Mouse (Mus musculus) embryonic facial prominence, embryonic 10.5 days (tissue): ENCODE measurements at regions not wholly inside any gene's neighbourhood (a gene's known extent, or its start where the extent isn't known, plus 50 kb on each side); places are given as distances from the start of the nearest gene placed in this dataset.

ENCODE experiments used
- DNase-seq: peaks from one replicate; pipeline ENCODE4 v3.0.0-alpha.2; 2017; ENCODE audit warnings: low spot score
- H3K27ac ChIP-seq: fragments of 300-500 bp; sonication (generic); replicated peaks from 2 replicates; pipeline ENCODE4 v1.5.1; 2016; ENCODE audit warnings: mild to moderate bottlenecking
- H3K27me3 ChIP-seq: fragments of 300-500 bp; sonication (generic); replicated peaks from 2 replicates; pipeline ENCODE4 v1.6.1; 2016; ENCODE audit warnings: low read depth, mild to moderate bottlenecking; ENCODE audit not compliant: poor library complexity, severe bottlenecking
- H3K36me3 ChIP-seq: fragments of 300-500 bp; sonication (generic); replicated peaks from 2 replicates; pipeline ENCODE4 v1.6.1; 2016; ENCODE audit warnings: mild to moderate bottlenecking, moderate library complexity
- H3K4me1 ChIP-seq: fragments of 300-500 bp; sonication (generic); 2 replicates; pipeline ENCODE4 v1.6.1; 2016
- H3K4me3 ChIP-seq: fragments of 300-500 bp; sonication (generic); 2 replicates; pipeline ENCODE4 v1.5.1; 2016; ENCODE audit warnings: mild to moderate bottlenecking, moderate library complexity
- H3K9me3 ChIP-seq: fragments of 300-500 bp; sonication (generic); 2 replicates; pipeline ENCODE4 v1.6.1; 2016; ENCODE audit warnings: mild to moderate bottlenecking
- WGBS: fragments of 180-500 bp; shearing (Covaris S2); methylation state at CpG from one replicate; pipeline ENCODE4 v1.1.7; 2016; 5-methylcytosine and 5-hydroxymethylcytosine counted together

- H3K9me3 ChIP-seq = no peaks in the 10 kb centered on the region
- peaks cover 14% of the 10 kb centered on the region for H3K27me3 ChIP-seq
- H3K36me3 ChIP-seq = no peaks in the 10 kb centered on the region
- no peak for DNase-seq
- no peak overlapping the region for H3K27ac ChIP-seq
- peaks cover 7% of the 10 kb centered on the region; the same call in 1 of the 2 replicates for H3K4me1 ChIP-seq
- H3K4me3 ChIP-seq = no peak overlapping the region
- WGBS = 88% methylated on average over 4 of the region's 4 CpGs
These were observed 218.3 kb upstream of the Prox1 start for GRCm38 (mm10) chr1:190388853-190389252.

DNA sequence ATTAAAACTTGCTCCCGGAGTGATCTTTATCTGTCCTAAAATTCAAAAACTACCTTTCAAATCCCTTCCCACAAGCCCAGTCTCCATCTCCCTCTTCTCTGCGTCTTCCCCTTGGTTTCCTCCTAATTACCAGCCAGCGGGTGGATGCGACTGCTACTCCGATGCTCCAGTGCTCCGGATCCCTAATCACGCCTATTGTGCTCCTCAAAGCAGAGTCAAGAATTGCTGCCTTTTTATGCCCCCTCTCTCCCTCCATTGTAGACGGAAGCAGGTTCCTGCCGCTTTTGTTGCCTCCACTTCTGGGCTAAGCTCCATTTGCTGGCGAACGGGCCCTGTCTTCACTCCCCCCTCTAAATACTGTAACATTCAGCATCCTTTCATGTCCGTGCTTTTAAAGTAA is 214.0 kb upstream of the Prox1 start:
- 66% methylated on average over 12 of the region's 12 CpGs for WGBS
- Histone ChIP-seq H3K36me3 (no peaks in the 10 kb centered on the region), H3K4me1 (peaks cover 15% of the 10 kb centered on the region), H3K4me3 (no peak overlapping the region), H3K9me3 (no peaks in the 10 kb centered on the region), H3K27ac (no peak overlapping the region), H3K27me3 (peaks cover 28% of the 10 kb centered on the region)
- no peak for DNase-seq

GRCm38 (mm10) chr1:190383256-190383838 is 212.8 kb upstream of the Prox1 start:
- no peaks in the 10 kb centered on the region for H3K9me3 ChIP-seq
- peaks cover 15% of the 10 kb centered on the region for H3K4me1 ChIP-seq
- H3K27ac ChIP-seq = no peak overlapping the region
- H3K27me3 ChIP-seq = peaks cover 28% of the 10 kb centered on the region
- WGBS = 83% methylated on average over 10 of the region's 10 CpGs
- H3K36me3 ChIP-seq = no peaks in the 10 kb centered on the region
- DNase-seq = no peak
- no peak overlapping the region for H3K4me3 ChIP-seq

GRCm38 (mm10) chr1:190380151-190380550 is 209.6 kb upstream of the Prox1 start:
- H3K27me3 ChIP-seq = peaks cover 23% of the 10 kb centered on the region
- H3K4me3 ChIP-seq = no peak overlapping the region
- H3K36me3 ChIP-seq = no peaks in the 10 kb centered on the region

GRCm38 (mm10) chr1:190375160-190375880 is 204.8 kb upstream of the Prox1 start:
- DNase-seq = peak; percentile 16
- 57% methylated on average over 22 of the region's 22 CpGs for WGBS

More at GRCm38 (mm10) chr1:190380151-190380550, 209.6 kb upstream of the Prox1 start:
- 68% methylated on average over 10 of the region's 10 CpGs for WGBS
- Histone ChIP-seq H3K4me1 (peaks cover 20% of the 10 kb centered on the region), H3K27ac (no peak overlapping the region), H3K9me3 (no peaks in the 10 kb centered on the region)
- peak; percentile 16 for DNase-seq

DNA sequence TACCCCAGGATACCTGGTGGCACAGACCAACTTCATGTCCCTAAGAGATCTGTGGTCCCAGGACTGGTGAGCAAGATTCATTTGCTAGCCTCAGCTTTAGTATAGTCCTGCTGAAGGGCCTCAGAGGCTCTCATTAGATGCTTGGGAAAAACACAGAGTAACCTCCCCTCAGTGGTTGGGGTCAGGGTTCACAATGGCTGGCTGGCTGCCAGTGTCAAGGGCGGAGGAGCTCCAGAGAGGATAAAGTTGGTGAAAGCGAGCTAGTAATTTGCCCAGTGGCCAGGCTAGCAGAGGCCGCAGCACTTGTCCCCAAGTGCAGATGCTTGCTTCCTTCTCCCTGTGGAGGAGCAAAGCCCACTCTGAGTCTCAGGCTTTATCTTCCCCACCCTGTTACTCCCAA is 203.8 kb upstream of the Prox1 start:
- Histone ChIP-seq H3K27ac (no peak overlapping the region), H3K4me3 (no peak overlapping the region), H3K4me1 (peaks cover 13% of the 10 kb centered on the region), H3K36me3 (no peaks in the 10 kb centered on the region), H3K9me3 (no peaks in the 10 kb centered on the region), H3K27me3 (peaks cover 14% of the 10 kb centered on the region; the same call in 1 of the 2 replicates)
- 42% methylated on average over 3 of the region's 3 CpGs for WGBS
- DNase-seq = peak; percentile 33

More at GRCm38 (mm10) chr1:190375160-190375880, 204.8 kb upstream of the Prox1 start:
- Histone ChIP-seq H3K9me3 (no peaks in the 10 kb centered on the region), H3K27ac (0 out of 2 replicates have a peak overlapping the region, but pooled peaks have one; percentile 35), H3K4me3 (no peak overlapping the region), H3K36me3 (no peaks in the 10 kb centered on the region), H3K4me1 (peaks cover 19% of the 10 kb centered on the region), H3K27me3 (peaks cover 14% of the 10 kb centered on the region; the same call in 1 of the 2 replicates)

DNA sequence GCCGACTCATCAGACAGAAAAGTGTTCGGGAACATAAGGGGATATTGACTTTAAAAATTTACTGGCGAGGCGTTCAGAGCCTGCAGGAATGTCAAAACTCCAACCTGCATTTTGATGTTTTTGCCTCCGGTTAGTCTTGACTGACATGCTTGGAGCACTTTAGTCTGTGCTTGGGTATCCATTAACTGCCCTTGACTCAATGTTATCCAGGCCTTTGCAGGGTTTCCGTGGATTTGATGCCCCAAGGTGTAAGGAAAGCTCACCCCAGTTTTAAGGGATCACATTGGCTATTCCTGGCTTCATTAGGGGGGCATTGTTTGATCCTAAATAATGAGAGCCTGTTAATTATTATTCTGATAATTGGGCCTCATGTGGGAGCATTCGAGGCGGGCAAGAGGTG is 196.1 kb upstream of the Prox1 start:
- no peaks in the 10 kb centered on the region for H3K9me3 ChIP-seq
- H3K4me3 ChIP-seq = no peak overlapping the region
- WGBS = 74% methylated on average over 8 of the region's 8 CpGs
- no peaks in the 10 kb centered on the region for H3K4me1 ChIP-seq
- H3K27me3 ChIP-seq = no peaks in the 10 kb centered on the region
- no peak for DNase-seq
- no peak overlapping the region for H3K27ac ChIP-seq
- no peaks in the 10 kb centered on the region for H3K36me3 ChIP-seq

DNA sequence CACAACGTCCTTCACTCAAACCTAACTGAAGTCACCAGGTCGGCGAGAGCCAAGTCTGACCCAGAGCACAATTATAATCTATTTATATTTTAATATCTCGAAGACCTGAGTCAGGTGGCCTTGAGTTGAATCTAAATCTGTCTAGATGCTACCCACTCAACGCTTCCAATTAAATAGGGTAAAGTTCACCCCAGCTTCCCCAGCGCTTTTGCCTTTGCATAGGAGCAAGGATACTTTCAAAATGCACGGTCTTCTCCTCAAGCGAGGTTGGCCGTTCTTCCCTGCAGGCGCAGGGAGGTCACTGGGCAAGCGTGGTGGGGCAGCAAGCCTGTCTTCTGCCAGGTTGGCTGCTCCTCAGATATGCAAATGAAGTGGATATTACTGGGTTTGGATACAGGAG is 194.6 kb upstream of the Prox1 start:
- Histone ChIP-seq H3K4me1 (no peaks in the 10 kb centered on the region), H3K36me3 (no peaks in the 10 kb centered on the region), H3K9me3 (no peaks in the 10 kb centered on the region), H3K27me3 (no peaks in the 10 kb centered on the region), H3K4me3 (no peak overlapping the region), H3K27ac (no peak overlapping the region)
- DNase-seq = no peak
- 91% methylated on average over 11 of the region's 11 CpGs for WGBS

- WGBS = 89% methylated on average over 5 of the region's 5 CpGs
- Histone ChIP-seq H3K36me3 (no peaks in the 10 kb centered on the region), H3K9me3 (no peaks in the 10 kb centered on the region), H3K27ac (no peak overlapping the region), H3K4me3 (no peak overlapping the region), H3K27me3 (no peaks in the 10 kb centered on the region), H3K4me1 (no peaks in the 10 kb centered on the region)
- DNase-seq = no peak
These were observed 190.1 kb upstream of the Prox1 start for GRCm38 (mm10) chr1:190360661-190361060.

DNA sequence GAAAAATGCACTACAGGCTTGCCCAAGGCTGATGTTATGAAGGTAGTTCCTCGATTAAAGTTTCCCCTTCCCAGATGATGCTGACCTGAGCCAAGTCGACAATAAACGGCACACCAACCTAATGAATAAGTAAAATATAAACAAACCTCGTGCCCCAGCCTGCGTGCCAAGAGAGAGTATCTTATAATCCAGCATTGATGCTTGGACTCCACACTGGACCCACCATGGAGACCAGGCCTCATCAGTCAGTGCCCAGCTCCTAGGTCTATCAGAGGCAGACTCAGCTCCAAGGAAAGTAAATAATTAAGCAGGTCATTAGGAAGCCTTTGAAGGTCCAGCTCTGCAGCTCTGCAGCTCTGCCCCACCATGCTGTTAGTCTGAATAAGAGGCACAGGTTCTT is 187.3 kb upstream of the Prox1 start:
- no peaks in the 10 kb centered on the region for H3K4me1 ChIP-seq
- no peaks in the 10 kb centered on the region for H3K36me3 ChIP-seq
- DNase-seq = no peak
- H3K27me3 ChIP-seq = no peaks in the 10 kb centered on the region
- no peaks in the 10 kb centered on the region for H3K9me3 ChIP-seq
- H3K27ac ChIP-seq = no peak overlapping the region
- no peak overlapping the region for H3K4me3 ChIP-seq
- 89% methylated on average over 5 of the region's 5 CpGs for WGBS

GRCm38 (mm10) chr1:190347610-190348009 is 177.1 kb upstream of the Prox1 start:
- Histone ChIP-seq H3K4me3 (no peak overlapping the region), H3K9me3 (no peaks in the 10 kb centered on the region), H3K36me3 (no peaks in the 10 kb centered on the region), H3K27ac (no peak overlapping the region), H3K27me3 (peaks cover 11% of the 10 kb centered on the region; the same call in 1 of the 2 replicates), H3K4me1 (peaks cover 9% of the 10 kb centered on the region)
- 76% methylated on average over 5 of the region's 5 CpGs for WGBS
- DNase-seq = no peak

- H3K4me3 ChIP-seq = no peak overlapping the region
- H3K9me3 ChIP-seq = no peaks in the 10 kb centered on the region
- peaks cover 9% of the 10 kb centered on the region for H3K4me1 ChIP-seq
- H3K36me3 ChIP-seq = no peaks in the 10 kb centered on the region
- H3K27ac ChIP-seq = no peak overlapping the region
- peaks cover 23% of the 10 kb centered on the region for H3K27me3 ChIP-seq
- no peak for DNase-seq
- WGBS = 89% methylated on average over 8 of the region's 8 CpGs
These were observed 170.2 kb upstream of the Prox1 start for GRCm38 (mm10) chr1:190340715-190341114.

- peaks cover 4% of the 10 kb centered on the region; the same call in 1 of the 2 replicates for H3K4me1 ChIP-seq
- H3K9me3 ChIP-seq = no peaks in the 10 kb centered on the region
- no peak overlapping the region for H3K4me3 ChIP-seq
- WGBS = 28% methylated on average over 2 of the region's 2 CpGs
- no peak overlapping the region for H3K27ac ChIP-seq
- H3K36me3 ChIP-seq = no peaks in the 10 kb centered on the region
- H3K27me3 ChIP-seq = peaks cover 27% of the 10 kb centered on the region
- DNase-seq = no peak
These were observed 164.0 kb upstream of the Prox1 start for GRCm38 (mm10) chr1:190334471-190334870.
